Mouse (Mus musculus): ENCODE results near the gene Sipa1l3.
A peak's percentile ranks its signal among the peaks of the same experiment; 100 is the strongest.

The Sipa1l3 gene

GRCm38 (mm10) chr7:29518421-29519210, at the start of gene Sipa1l3:
Sipa1l3 (minus strand) TSS chr7:29518641.
- DNase-seq (ENCODE audit: low spot score in 2 of 2) = peak; percentile 93 to 98

DNA sequence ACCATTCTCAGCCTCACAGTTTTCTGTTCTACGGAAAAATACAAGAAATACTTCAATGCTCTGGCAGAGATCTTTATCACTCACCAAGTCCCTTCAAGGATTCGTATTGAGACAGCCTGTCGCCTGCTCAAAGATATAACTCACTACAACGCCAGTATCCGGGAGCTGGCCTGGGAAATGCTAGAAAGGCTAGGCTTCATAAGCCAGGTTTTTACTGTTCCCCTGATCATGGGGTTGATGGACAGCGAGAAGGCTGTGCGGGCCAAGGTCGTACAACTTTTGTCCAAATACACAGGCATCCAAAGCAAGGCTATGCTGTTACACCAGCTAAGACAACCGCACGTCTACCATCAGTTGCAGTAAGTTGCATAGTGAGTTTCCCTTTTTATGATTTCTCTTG, 44.6 kb upstream of the Sipa1l3 start:
- no peak for DNase-seq (ENCODE audit: low spot score in 2 of 2)

GRCm38 (mm10) chr7:29561046-29561445, 42.6 kb upstream of the Sipa1l3 start:
- peak; percentile 30 to 41 for DNase-seq (ENCODE audit: low spot score in 2 of 2)

DNA sequence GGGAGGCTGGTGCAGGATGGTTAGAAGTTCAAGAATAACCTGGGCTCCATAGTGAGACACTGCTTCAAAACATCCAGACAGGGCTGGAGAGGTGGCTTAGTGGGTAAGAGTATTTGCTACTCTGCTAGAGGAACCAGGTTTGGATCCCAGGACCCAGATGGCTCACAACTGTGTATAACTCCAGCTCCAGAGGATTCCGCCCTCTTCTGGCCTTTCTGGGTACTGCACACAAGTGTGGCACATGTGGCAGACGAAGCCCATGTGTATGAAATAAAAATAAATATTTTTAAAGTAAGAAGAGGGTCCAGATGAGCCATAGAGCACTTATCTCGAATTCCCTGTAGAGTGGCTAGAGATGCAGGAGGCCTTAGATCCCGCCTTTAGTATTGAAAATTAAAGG, 40.8 kb upstream of the Sipa1l3 start:
- DNase-seq (ENCODE audit: low spot score in 2 of 2) = no peak

GRCm38 (mm10) chr7:29558744-29559143, 40.3 kb upstream of the Sipa1l3 start:
- DNase-seq (ENCODE audit: low spot score in 2 of 2) = no peak

GRCm38 (mm10) chr7:29556283-29556682, 37.8 kb upstream of the Sipa1l3 start:
- no peak for DNase-seq (ENCODE audit: low spot score in 2 of 2)

DNA sequence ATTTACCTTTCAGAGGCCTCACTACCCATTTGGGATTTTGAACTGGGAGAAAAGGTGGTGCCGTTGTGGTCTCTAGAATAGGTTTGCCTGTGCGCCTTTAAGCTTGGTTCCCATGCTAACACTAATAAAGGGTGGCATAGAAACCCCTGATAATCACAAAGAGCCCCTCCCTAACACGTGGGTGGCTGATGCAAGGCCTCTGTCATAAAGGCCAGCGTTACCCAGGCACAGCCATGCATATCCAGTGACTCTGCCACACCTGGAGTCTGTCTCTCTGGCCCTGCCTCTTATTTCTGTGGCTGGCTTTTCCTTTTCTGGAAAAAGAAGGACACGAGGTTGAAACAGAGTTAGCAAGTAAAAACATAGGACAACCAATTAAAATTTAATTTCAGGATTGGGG, 37.1 kb upstream of the Sipa1l3 start:
- no peak for DNase-seq (ENCODE audit: low spot score in 2 of 2)

DNA sequence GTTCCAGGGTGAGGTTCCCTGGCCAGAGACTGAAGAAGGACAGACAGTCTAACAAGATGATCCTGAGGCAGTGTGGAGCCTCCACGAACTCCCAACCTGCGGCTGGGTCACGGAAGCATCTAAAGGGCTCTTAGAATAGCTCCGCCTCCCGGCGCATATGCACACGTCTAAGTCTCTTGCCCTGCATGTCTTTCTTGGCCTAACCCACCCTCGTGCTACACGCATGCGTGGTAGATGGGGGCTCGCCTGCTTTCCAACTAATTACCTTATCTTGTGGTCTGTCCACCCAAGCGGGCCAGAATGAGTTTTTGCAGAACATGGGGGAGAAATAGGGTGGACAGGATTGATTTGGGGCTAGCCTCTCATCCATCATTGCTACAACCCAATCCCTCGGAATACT, 36.6 kb upstream of the Sipa1l3 start:
- DNase-seq (ENCODE audit: low spot score in 2 of 2) = no peak

GRCm38 (mm10) chr7:29550691-29551090, 32.2 kb upstream of the Sipa1l3 start:
- DNase-seq (ENCODE audit: low spot score in 2 of 2) = no peak

GRCm38 (mm10) chr7:29541608-29542007, 23.2 kb upstream of the Sipa1l3 start:
- no peak for DNase-seq (ENCODE audit: low spot score in 2 of 2)

DNA sequence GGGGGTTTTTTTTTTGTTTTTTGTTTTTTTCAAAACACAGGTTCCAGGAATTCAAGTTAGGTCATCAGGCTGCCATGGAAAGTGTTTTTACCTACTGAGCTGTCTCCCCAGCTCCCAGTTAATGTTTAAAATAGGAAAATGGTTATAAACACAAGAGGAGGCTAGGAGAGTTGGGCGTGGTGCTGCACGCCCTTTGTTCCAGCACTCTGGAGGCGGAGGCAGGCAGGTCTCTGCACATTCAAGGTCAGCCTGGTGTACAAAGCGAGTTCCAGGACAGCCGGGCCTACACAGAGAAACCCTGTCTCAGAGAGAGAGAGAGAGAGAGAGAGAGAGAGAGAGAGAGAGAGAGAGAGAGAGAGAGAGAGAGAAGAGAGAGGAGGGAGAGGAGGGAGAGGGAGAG, 22.7 kb upstream of the Sipa1l3 start:
- DNase-seq (ENCODE audit: low spot score in 2 of 2) = no peak

- no peak for DNase-seq (ENCODE audit: low spot score in 2 of 2)
Observed at GRCm38 (mm10) chr7:29540631-29541030, 22.2 kb upstream of the Sipa1l3 start.

GRCm38 (mm10) chr7:29523700-29524099, 5.3 kb upstream of the Sipa1l3 start:
- DNase-seq (ENCODE audit: low spot score in 2 of 2) = peak; percentile 61 to 66

GRCm38 (mm10) chr7:29521841-29522575, 3.6 kb upstream of the Sipa1l3 start:
- DNase-seq (ENCODE audit: low spot score in 2 of 2) = peak; percentile 68 to 74

- DNase-seq (ENCODE audit: low spot score in 2 of 2) = no peak
Observed at GRCm38 (mm10) chr7:29521365-29521764, 2.9 kb upstream of the Sipa1l3 start.

- DNase-seq (ENCODE audit: low spot score in 2 of 2) = no peak
Observed at GRCm38 (mm10) chr7:29520794-29521193, 2.4 kb upstream of the Sipa1l3 start.

DNA sequence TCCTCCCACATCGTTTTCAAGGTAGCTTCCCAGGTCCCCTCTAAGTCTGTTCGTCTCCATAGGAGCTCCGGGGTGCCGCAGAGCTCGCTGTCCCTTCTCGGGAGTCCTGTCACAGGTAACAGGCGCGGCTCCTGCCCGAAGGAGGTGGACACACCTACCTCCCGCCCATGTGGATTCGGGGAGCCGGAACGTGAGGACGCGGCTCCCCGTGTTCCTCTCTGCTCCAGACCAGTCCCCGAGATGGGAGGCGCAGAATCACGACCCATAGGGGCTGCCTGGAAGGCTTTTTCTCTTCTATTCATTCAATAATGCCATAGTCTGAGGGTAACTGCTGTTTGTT, 740 bp upstream of the Sipa1l3 start:
- no peak for DNase-seq (ENCODE audit: low spot score in 2 of 2)

DNA sequence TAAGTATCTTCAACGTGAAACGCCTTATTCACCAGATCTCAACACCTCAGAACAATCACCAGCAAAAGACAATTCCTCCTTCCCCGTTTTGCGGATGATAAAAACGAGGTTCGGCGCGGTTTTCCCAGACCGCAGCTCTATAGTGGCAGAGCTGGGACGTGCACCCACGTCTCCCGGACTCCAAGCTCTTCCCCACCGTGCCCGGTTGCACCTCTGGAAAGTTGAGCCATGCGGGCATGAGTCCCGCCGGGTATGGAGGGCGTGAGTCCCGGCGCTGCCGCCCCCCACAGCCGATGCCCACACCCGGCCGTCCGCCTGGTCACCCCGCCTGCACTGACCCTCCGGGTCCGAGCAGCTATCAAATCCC, 404 bp downstream of the Sipa1l3 start:
- DNase-seq (ENCODE audit: low spot score in 2 of 2) = no peak

- DNase-seq (ENCODE audit: low spot score in 2 of 2) = no peak
Observed at GRCm38 (mm10) chr7:29517178-29517577, 1.3 kb downstream of the Sipa1l3 start.

GRCm38 (mm10) chr7:29515652-29516051, 2.8 kb downstream of the Sipa1l3 start:
- DNase-seq (ENCODE audit: low spot score in 2 of 2) = no peak

DNA sequence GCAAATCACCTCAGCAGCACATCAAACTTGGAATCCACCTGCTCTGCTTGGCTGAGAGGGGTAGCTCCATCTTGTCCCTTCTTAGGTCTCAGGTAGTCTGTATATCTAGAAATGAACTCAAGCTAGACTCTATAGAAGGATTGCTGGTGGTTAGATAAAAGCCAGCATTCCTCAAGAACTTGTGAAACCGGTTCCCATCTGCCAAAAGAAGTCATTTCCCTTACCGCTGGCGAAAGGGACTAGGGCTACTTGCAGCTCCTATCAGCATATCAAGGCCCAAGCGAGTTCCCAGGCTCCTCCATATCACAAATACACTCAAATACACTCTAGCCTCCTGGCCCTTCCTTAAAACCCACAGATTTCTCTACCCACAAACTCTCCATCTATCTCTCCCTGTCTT, 5.7 kb downstream of the Sipa1l3 start:
- no peak for DNase-seq (ENCODE audit: low spot score in 2 of 2)

DNA sequence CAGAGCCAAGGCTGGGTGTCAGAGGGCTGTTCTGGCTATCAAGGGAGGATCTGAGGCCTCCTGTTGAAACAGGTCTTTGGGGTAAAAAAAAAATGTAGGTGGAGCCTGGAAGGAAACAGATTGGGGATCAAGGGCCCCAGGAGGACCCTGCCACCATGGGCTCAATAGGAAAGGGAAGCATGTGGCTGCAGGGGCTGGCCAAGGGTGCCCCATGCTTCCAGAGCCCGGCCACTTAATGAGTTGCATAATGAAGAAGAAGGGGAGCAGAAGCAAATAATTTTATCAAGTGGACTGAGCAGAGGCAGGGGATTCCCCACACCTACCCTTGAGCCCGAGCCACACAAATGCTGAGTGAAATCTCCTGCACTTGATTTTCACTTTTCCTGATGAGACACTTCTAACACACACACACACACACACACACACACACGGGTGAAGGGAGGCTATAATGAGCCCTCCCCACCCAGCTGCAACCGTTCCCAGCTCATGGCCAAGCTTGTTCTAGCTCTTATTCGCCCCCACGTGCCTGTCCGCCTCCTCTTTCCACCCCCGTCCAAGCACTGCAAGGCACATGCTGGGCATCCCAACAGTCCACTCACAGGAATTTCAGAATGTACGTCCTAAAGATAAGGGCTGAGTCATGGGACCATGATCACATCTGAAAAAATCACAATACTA, 6.7 kb downstream of the Sipa1l3 start:
- DNase-seq (ENCODE audit: low spot score in 2 of 2) = peak in 1 of 2 experiments; percentile 29

DNA sequence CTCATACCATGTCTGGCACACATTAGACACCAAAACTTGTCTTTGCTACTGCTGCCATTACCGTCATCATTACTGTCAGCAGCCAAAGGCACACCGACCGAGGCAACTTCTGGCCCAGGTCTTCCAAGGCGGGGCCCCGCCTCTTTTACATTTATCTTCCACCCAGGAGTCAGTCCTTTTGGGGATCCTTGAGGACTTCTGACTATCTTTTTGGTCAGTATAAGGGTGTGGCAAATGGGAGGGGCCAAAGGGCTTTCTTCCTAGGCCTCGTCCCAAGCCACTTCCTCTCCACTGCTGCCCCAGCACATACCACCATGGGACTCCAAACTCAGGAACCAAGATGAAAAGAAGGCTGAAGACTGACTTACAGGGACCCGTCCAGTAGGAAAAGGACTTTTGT, 9.9 kb downstream of the Sipa1l3 start:
- no peak for DNase-seq (ENCODE audit: low spot score in 2 of 2)
